Comparison of ENCODE assay signal across 15 mouse cellular contexts in the genomic region with DNA sequence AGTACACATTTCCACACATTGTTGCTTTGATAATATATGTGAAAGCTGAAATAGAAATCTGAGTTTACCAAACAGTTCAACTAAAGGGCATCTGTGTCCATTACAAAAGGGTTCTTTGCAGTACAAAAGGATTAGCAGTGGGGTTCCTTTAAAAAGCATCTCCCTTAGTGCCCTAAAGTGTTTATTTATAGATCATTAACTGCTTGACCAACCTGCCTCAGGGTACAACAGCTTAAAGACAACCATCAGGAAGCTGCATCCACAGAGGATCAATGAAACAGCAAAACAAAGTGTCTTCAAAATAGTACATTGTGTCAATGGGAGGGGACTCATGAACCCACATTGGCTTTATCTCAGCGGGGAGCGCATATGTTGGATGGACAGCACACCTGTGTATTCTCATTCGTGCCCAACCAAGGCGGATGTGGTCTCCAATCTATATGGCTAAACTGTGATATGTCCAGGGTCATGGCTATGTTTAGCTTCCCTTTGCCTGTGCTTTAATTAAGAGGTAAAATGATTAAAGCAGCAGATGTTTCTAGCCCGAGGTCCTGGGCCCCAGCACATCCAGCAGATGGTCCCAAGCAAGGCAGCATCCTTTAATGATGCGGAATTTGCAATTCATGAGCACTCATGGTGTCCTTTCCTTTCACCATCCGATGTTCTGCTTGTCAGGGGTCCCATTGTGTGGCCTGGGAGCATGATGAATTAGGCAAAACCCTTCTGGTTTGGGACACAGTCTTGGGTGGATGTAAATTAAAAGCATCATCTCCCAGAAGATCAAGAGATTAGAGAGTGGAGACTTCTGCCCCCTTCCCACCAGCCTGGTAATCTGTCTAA. TPM values are rescaled to one million over a fixed set of nuclear protein-coding genes. Genes with fewer than 3 reads are reported as not detected.
DNase-seq lines count a peak whose midpoint lies in the region; ATAC-seq and TF ChIP-seq lines count a peak whose summit lies in the region.
"Had no signal": no experiment of that assay in that cellular context is flagged by ENCODE, and none has a peak within 500 bp of the region (broad histone marks: within the 10 kb centered on the region; RNA-seq: fewer than 3 reads in every experiment).

No protein-coding gene starts in this region.

- WGBS in hindbrain, embryonic 10.5 days = 29% methylated on average over 7 of the region's 7 CpGs
- 44% methylated on average over 7 of the region's 7 CpGs for WGBS in midbrain, embryonic 10.5 days
- WGBS in neural tube, embryonic 13.5 days = 11% methylated on average over 7 of the region's 7 CpGs
- WGBS in lung, adult 2 months = 77% methylated on average over 7 of the region's 7 CpGs

- H3K36me3 ChIP-seq in hindbrain, embryonic 10.5 days = no peaks in the 10 kb centered on the region
- H3K36me3 ChIP-seq in midbrain, embryonic 10.5 days = no peaks in the 10 kb centered on the region
- no peaks in the 10 kb centered on the region for H3K36me3 ChIP-seq in neural tube, embryonic 13.5 days
- H3K36me3 ChIP-seq: limb, embryonic 13.5 days had no signal

- intact Hi-C loops in heart, postnatal 36 days (cut with DNase I) = no loop called here

- TF ChIP-seq CTCF in lung, adult 2 months (IDR thresholded peaks at IDR 0.05; ENCODE audit: insufficient read depth, low read length) = no peak

- DNase-seq in heart, adult 11 months = peak; percentile 63
- DNase-seq in heart, postnatal 36 days = no peak
- peak; percentile 74 for DNase-seq in hindbrain, embryonic 10.5 days (ENCODE audit: low spot score)
- DNase-seq in midbrain, embryonic 10.5 days (ENCODE audit: low spot score) = peak; percentile 68
- DNase-seq in lung, adult 2 months = no peak
- DNase-seq in adrenal gland, postnatal 36 days = no peak
- no peak for DNase-seq in layer of hippocampus, postnatal 25 days (ENCODE audit: extremely low spot score in 1 of 2, low spot score in 1 of 2)
- DNase-seq: cerebellum, adult 18-20 months; kidney, postnatal 25 days; right cerebral cortex, postnatal 25 days; thymus, adult 2 months had no signal

- H3K4me3 ChIP-seq in hindbrain, embryonic 10.5 days = no peak overlapping the region
- no peak overlapping the region for H3K4me3 ChIP-seq in midbrain, embryonic 10.5 days
- no peak overlapping the region for H3K4me3 ChIP-seq in neural tube, embryonic 13.5 days
- H3K4me3 ChIP-seq in lung, adult 2 months (replicated peaks; ENCODE audit: extremely low read depth, low read depth, low read length) = no peak overlapping the region
- H3K4me3 ChIP-seq: limb, embryonic 13.5 days had no signal

- H3K4me2 ChIP-seq in neural tube, embryonic 13.5 days = no peak overlapping the region
- H3K4me2 ChIP-seq: limb, embryonic 13.5 days had no signal

- H3K9ac ChIP-seq in neural tube, embryonic 13.5 days = no peak overlapping the region
- H3K9ac ChIP-seq: limb, embryonic 13.5 days had no signal

- TF ChIP-seq POLR2A in lung, adult 2 months (IDR thresholded peaks at IDR 0.05; ENCODE audit: borderline replicate concordance, extremely low read depth, low read depth, low read length) = no peak

- peak; percentile 88 for ATAC-seq in neural tube, embryonic 13.5 days (ENCODE audit: low read depth)

- peaks cover 31% of the 10 kb centered on the region for H3K27me3 ChIP-seq in hindbrain, embryonic 10.5 days (ENCODE audit: insufficient read depth, poor library complexity, severe bottlenecking)
- H3K27me3 ChIP-seq in midbrain, embryonic 10.5 days (ENCODE audit: low read depth, poor library complexity, severe bottlenecking) = peaks cover 43% of the 10 kb centered on the region
- no peaks in the 10 kb centered on the region for H3K27me3 ChIP-seq in neural tube, embryonic 13.5 days
- H3K27me3 ChIP-seq: limb, embryonic 13.5 days had no signal

- H3K4me1 ChIP-seq in hindbrain, embryonic 10.5 days (replicated peaks) = peaks cover 25% of the 10 kb centered on the region
- H3K4me1 ChIP-seq in midbrain, embryonic 10.5 days = peaks cover 26% of the 10 kb centered on the region
- peaks cover 18% of the 10 kb centered on the region for H3K4me1 ChIP-seq in neural tube, embryonic 13.5 days (replicated peaks)
- no peaks in the 10 kb centered on the region for H3K4me1 ChIP-seq in lung, adult 2 months (ENCODE audit: control insufficient read depth, insufficient read depth, low read length)
- H3K4me1 ChIP-seq: limb, embryonic 13.5 days had no signal

- peak overlapping the region; percentile 56 for H3K27ac ChIP-seq in hindbrain, embryonic 10.5 days
- H3K27ac ChIP-seq in midbrain, embryonic 10.5 days (replicated peaks) = peak overlapping the region; percentile 65; the same call in 1 of the 2 replicates
- H3K27ac ChIP-seq in neural tube, embryonic 13.5 days (replicated peaks) = peak overlapping the region; percentile 42; the same call in 1 of the 2 replicates
- H3K27ac ChIP-seq: limb, embryonic 13.5 days; macrophage had no signal

- H3K9me3 ChIP-seq in hindbrain, embryonic 10.5 days = no peaks in the 10 kb centered on the region
- no peaks in the 10 kb centered on the region for H3K9me3 ChIP-seq in midbrain, embryonic 10.5 days (replicated peaks)
- no peaks in the 10 kb centered on the region for H3K9me3 ChIP-seq in neural tube, embryonic 13.5 days
- H3K9me3 ChIP-seq: limb, embryonic 13.5 days had no signal

RNA-seq across cellular contexts. Expression of a gene that starts 51.7 kb away (rescaled TPM):
- 10 to 100 TPM; 51.5 to 55.6 TPM for total RNA-seq in heart, postnatal 36 days (2021)
- 28.6 and 43.7 TPM in 2 replicates for polyA plus RNA-seq in hindbrain, embryonic 10.5 days (2016; fragmentation: Nextera tagmentation; extraction: Ambion mirVana)
- polyA plus RNA-seq in midbrain, embryonic 10.5 days (2016; fragmentation: Nextera tagmentation; extraction: Ambion mirVana) = 25.3 and 28.4 TPM in 2 replicates
- 45.2 and 52.4 TPM in 2 replicates for polyA plus RNA-seq in neural tube, embryonic 13.5 days (2015; fragmentation: Nextera tagmentation; extraction: Ambion mirVana)
- 384 and 556 TPM in 2 replicates for polyA plus RNA-seq in lung, adult 2 months (2012; rRNA removed)
- 100 to 1,000 TPM; 111 to 179 TPM for total RNA-seq in adrenal gland, postnatal 36 days (2021)
- total RNA-seq in layer of hippocampus, postnatal 25 days (2021) = 10 to 100 TPM; 21.8 to 23.6 TPM
- total RNA-seq: common myeloid progenitor, adult 5-6 weeks had no signal

Comparison
In these comparisons a context has a peak if more than half of its experiments do, and no peak if none do; other contexts are left out.
1. DNase-seq: peak in heart, adult 11 months (single experiment), hindbrain, embryonic 10.5 days (single experiment) and midbrain, embryonic 10.5 days (single experiment); none in heart, postnatal 36 days (0 of 2), lung, adult 2 months (single experiment), adrenal gland, postnatal 36 days (0 of 2) and layer of hippocampus, postnatal 25 days (0 of 2).
2. Peak in every context shown above with its lines, with median percentiles within 50 percentile points of each other: H3K27ac ChIP-seq.